ENCODE assay signal across 16 mouse cellular contexts in genomic region chr4:65947141-65947649, GRCm38 (mm10).
DNase-seq lines count a peak whose midpoint lies in the region; TF ChIP-seq lines count a peak whose summit lies in the region.
"Had no signal": no experiment of that assay in that cellular context is flagged by ENCODE, and none has a peak within 500 bp of the region (broad histone marks: within the 10 kb centered on the region; RNA-seq: fewer than 3 reads in every experiment).

No protein-coding gene starts in this region.

- no peaks in the 10 kb centered on the region for H3K27me3 ChIP-seq in liver, adult 2 months (ENCODE audit: control insufficient read depth, insufficient read depth, low read length)
- H3K27me3 ChIP-seq: CH12.LX, Patski had no signal

- no peaks in the 10 kb centered on the region for H3K36me3 ChIP-seq in liver, adult 2 months (ENCODE audit: control insufficient read depth, insufficient read depth, low read length)
- H3K36me3 ChIP-seq: G1E had no signal

- H3K79me2 ChIP-seq in liver, adult 2 months (ENCODE audit: control insufficient read depth, insufficient read depth, low read length): no peaks in the 10 kb centered on the region

- TF ChIP-seq POLR2A in liver, adult 2 months (IDR thresholded peaks at IDR 0.05; ENCODE audit: extremely low read depth, insufficient read depth, low read length): no peak

- no peak overlapping the region for H3K4me3 ChIP-seq in liver, adult 2 months (ENCODE audit: insufficient read depth, low read depth, low read length)

- 19% methylated on average over 3 of the region's 3 CpGs for WGBS in liver, adult 2 months

- peak; percentile 99 for DNase-seq in liver, adult 2 months (ENCODE audit: extremely low read depth, low read depth, low spot score)
- DNase-seq in liver: no peak
- DNase-seq: adrenal gland, adult 2 months; adrenal gland, adult 8-10 months; adrenal gland, postnatal 10 days; adrenal gland, postnatal 14 days; adrenal gland, postnatal 25 days; adrenal gland, postnatal 36 days; B cell, adult 2 months; cerebellum, adult 11 months; cerebellum, adult 11-12 months; cerebellum, adult 18-20 months; cerebellum, adult 2 months had no signal

- peaks cover 6% of the 10 kb centered on the region; the same call in 1 of the 2 replicates for H3K4me1 ChIP-seq in liver, adult 2 months (ENCODE audit: control insufficient read depth, insufficient read depth, low read length)

- H3K9ac ChIP-seq in liver, adult 2 months (ENCODE audit: low read depth, low read length): no peak overlapping the region

- TF ChIP-seq CTCF in liver, adult 2 months (IDR thresholded peaks at IDR 0.05; ENCODE audit: low read depth, low read length): no peak

- H3K27ac ChIP-seq in liver, adult 2 months (replicated peaks; ENCODE audit: insufficient read depth, low read depth, low read length): no peak overlapping the region
